Comparison of ENCODE assay signal across 35 mouse cellular contexts in the genomic region with DNA sequence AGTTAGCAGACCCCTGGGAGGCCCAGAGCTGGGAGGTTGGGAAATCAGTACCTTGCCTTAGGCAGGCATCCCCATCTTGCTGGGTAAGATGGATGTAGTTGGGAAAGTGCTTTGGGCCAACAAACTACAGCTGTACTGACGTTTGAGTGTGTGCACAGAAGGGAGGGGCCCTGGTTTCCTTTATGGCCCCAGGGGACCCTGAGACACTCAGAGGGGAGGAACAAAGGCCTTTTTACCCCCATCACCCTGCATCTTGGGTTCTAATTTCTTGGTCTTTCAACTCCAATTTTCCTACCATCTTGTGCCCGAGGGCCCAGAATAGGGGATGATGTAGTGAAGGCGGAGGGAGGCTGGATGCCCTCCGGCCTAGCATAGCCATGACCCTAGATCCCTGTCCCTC. TPM values are rescaled to one million over a fixed set of nuclear protein-coding genes. Genes with fewer than 3 reads are reported as not detected.
DNase-seq lines count a peak whose midpoint lies in the region; ATAC-seq and TF ChIP-seq lines count a peak whose summit lies in the region.
"Had no signal": no experiment of that assay in that cellular context is flagged by ENCODE, and none has a peak within 500 bp of the region (broad histone marks: within the 10 kb centered on the region; RNA-seq: fewer than 3 reads in every experiment).

No protein-coding gene starts in this region.

- no peak for DNase-seq in heart, embryonic 10.5 days (ENCODE audit: low spot score)
- DNase-seq in heart, postnatal 36 days, result no peak
- no peak for DNase-seq in midbrain, embryonic 10.5 days (ENCODE audit: low spot score)
- DNase-seq in midbrain, postnatal 0 days (ENCODE audit: low spot score), result no peak
- DNase-seq in B cell, adult 2 months, result peak; percentile 57 to 62
- peak; percentile 71 for DNase-seq in splenic B cell, adult 2 months (ENCODE audit: low read depth, low spot score)
- no peak for DNase-seq in right cerebral cortex, adult 18-20 months
- DNase-seq: adrenal gland, postnatal 25 days; cerebellum, adult 11-12 months; cerebellum, adult 9-11 months; embryo, embryonic 11 days; gastrocnemius, postnatal 25 days; heart, adult 18-20 months; heart, postnatal 10 days; kidney, adult 2 months; kidney, postnatal 4 days; thymus, adult 18-20 months; thymus, postnatal 25 days had no signal

- H3K27me3 ChIP-seq in heart, embryonic 10.5 days (ENCODE audit: insufficient read depth, poor library complexity, severe bottlenecking), result peaks cover 8% of the 10 kb centered on the region; the same call in 1 of the 2 replicates
- 0 out of 2 replicates have a peak, but pooled peaks cover 4% of the 10 kb centered on the region for H3K27me3 ChIP-seq in midbrain, embryonic 10.5 days (ENCODE audit: low read depth, poor library complexity, severe bottlenecking)
- no peaks in the 10 kb centered on the region for H3K27me3 ChIP-seq in midbrain, postnatal 0 days (ENCODE audit: insufficient read depth, low read length)
- H3K27me3 ChIP-seq in splenic B cell, adult 2 months (ENCODE audit: control insufficient read depth, insufficient read depth, low read length, poor library complexity, severe bottlenecking), result no peaks in the 10 kb centered on the region
- H3K27me3 ChIP-seq: embryonic facial prominence, embryonic 13.5 days; forebrain, embryonic 15.5 days; hindbrain, embryonic 15.5 days; lung, embryonic 15.5 days; neural tube, embryonic 12.5 days had no signal

- 0 out of 2 replicates have a peak, but pooled peaks cover 14% of the 10 kb centered on the region for H3K4me1 ChIP-seq in heart, embryonic 10.5 days
- peaks cover 5% of the 10 kb centered on the region; the same call in 1 of the 2 replicates for H3K4me1 ChIP-seq in midbrain, embryonic 10.5 days
- H3K4me1 ChIP-seq in midbrain, postnatal 0 days (ENCODE audit: insufficient read depth, low read length), result peaks cover 3% of the 10 kb centered on the region; the same call in 1 of the 2 replicates
- H3K4me1 ChIP-seq: forebrain, embryonic 15.5 days; hindbrain, embryonic 15.5 days; lung, embryonic 15.5 days; neural tube, embryonic 12.5 days had no signal

- no peak overlapping the region for H3K9ac ChIP-seq in midbrain, postnatal 0 days (replicated peaks; ENCODE audit: low read length, poor library complexity, severe bottlenecking)
- H3K9ac ChIP-seq: embryonic facial prominence, embryonic 13.5 days; forebrain, embryonic 15.5 days; heart, embryonic 13.5 days; hindbrain, embryonic 15.5 days; lung, embryonic 15.5 days; neural tube, embryonic 12.5 days had no signal

- H3K36me3 ChIP-seq in heart, embryonic 10.5 days, result no peaks in the 10 kb centered on the region
- no peaks in the 10 kb centered on the region for H3K36me3 ChIP-seq in midbrain, embryonic 10.5 days
- no peaks in the 10 kb centered on the region for H3K36me3 ChIP-seq in midbrain, postnatal 0 days (ENCODE audit: insufficient read depth, low read length)
- no peaks in the 10 kb centered on the region for H3K36me3 ChIP-seq in splenic B cell, adult 2 months (ENCODE audit: control insufficient read depth, insufficient read depth, low read length, poor library complexity, severe bottlenecking)
- H3K36me3 ChIP-seq: embryonic facial prominence, embryonic 13.5 days; forebrain, embryonic 10.5 days; forebrain, embryonic 15.5 days; heart, embryonic 13.5 days; hindbrain, embryonic 10.5 days; hindbrain, embryonic 15.5 days; lung, embryonic 15.5 days; neural tube, embryonic 12.5 days had no signal

- H3K4me2 ChIP-seq in midbrain, postnatal 0 days (ENCODE audit: low read depth, low read length, poor library complexity, severe bottlenecking), result no peak overlapping the region
- H3K4me2 ChIP-seq: embryonic facial prominence, embryonic 13.5 days; forebrain, embryonic 15.5 days; heart, embryonic 13.5 days; hindbrain, embryonic 15.5 days; lung, embryonic 15.5 days; midbrain, embryonic 11.5 days; neural tube, embryonic 12.5 days had no signal

- peak overlapping the region; percentile 29; the same call in 1 of the 2 replicates for H3K27ac ChIP-seq in heart, embryonic 10.5 days
- H3K27ac ChIP-seq in midbrain, embryonic 10.5 days (replicated peaks), result 0 out of 2 replicates have a peak overlapping the region, but pooled peaks have one; percentile 28
- H3K27ac ChIP-seq in midbrain, postnatal 0 days (ENCODE audit: low read depth, low read length), result no peak overlapping the region
- H3K27ac ChIP-seq: embryonic facial prominence, embryonic 13.5 days; forebrain, embryonic 10.5 days; forebrain, embryonic 15.5 days; heart, embryonic 13.5 days; hindbrain, embryonic 10.5 days; hindbrain, embryonic 15.5 days; kidney, postnatal 0 days; lung, embryonic 15.5 days; neural tube, embryonic 12.5 days had no signal

- no peak for ATAC-seq in midbrain, postnatal 0 days (ENCODE audit: low FRiP score)
- ATAC-seq: CD4-positive, CD25-positive, alpha-beta regulatory T cell, adult 4 months; forebrain, embryonic 15.5 days; inflammation-experienced regulatory T-cells, adult 6 months; midbrain, embryonic 16.5 days had no signal

- WGBS in heart, embryonic 10.5 days, result 82% methylated on average over 4 of the region's 4 CpGs
- WGBS in midbrain, embryonic 10.5 days, result 78% methylated on average over 4 of the region's 4 CpGs
- 80% methylated on average over 4 of the region's 4 CpGs for WGBS in midbrain, postnatal 0 days

- intact Hi-C loops in heart, postnatal 36 days (cut with DNase I), result loop anchor here (5.0 kb wide), 2 partner anchors 169 to 249 kb away; no protein-coding TSS in a partner anchor

- no peak for TF ChIP-seq CTCF in midbrain, postnatal 0 days (IDR thresholded peaks at IDR 0.05)

- H3K9me3 ChIP-seq in heart, embryonic 10.5 days, result no peaks in the 10 kb centered on the region
- H3K9me3 ChIP-seq in midbrain, embryonic 10.5 days (replicated peaks), result no peaks in the 10 kb centered on the region
- H3K9me3 ChIP-seq in midbrain, postnatal 0 days (ENCODE audit: low read length), result no peaks in the 10 kb centered on the region
- H3K9me3 ChIP-seq: embryonic facial prominence, embryonic 13.5 days; forebrain, embryonic 10.5 days; forebrain, embryonic 15.5 days; heart, embryonic 13.5 days; hindbrain, embryonic 10.5 days; hindbrain, embryonic 15.5 days; lung, embryonic 15.5 days; neural tube, embryonic 12.5 days had no signal

- H3K4me3 ChIP-seq in heart, embryonic 10.5 days, result no peak overlapping the region
- no peak overlapping the region for H3K4me3 ChIP-seq in midbrain, embryonic 10.5 days
- no peak overlapping the region for H3K4me3 ChIP-seq in midbrain, postnatal 0 days (ENCODE audit: low read depth, low read length)
- H3K4me3 ChIP-seq: embryonic facial prominence, embryonic 13.5 days; forebrain, embryonic 10.5 days; forebrain, embryonic 15.5 days; heart, embryonic 13.5 days; hindbrain, embryonic 10.5 days; hindbrain, embryonic 15.5 days; lung, embryonic 15.5 days; myocyte; neural tube, embryonic 12.5 days had no signal

RNA-seq across cellular contexts. Expression of a gene that starts 41.0 kb away (rescaled TPM):
- 48.4 and 50.4 TPM in 2 replicates for polyA plus RNA-seq in heart, embryonic 10.5 days (2016; fragmentation: Nextera tagmentation; extraction: Ambion mirVana)
- under 1 TPM; 0.73 to 0.86 TPM for total RNA-seq in heart, postnatal 36 days (2021)
- 64.6 and 69.7 TPM in 2 replicates for polyA plus RNA-seq in midbrain, embryonic 10.5 days (2016; fragmentation: Nextera tagmentation; extraction: Ambion mirVana)
- 2.6 and 5.8 TPM in 2 replicates for total RNA-seq in midbrain, postnatal 0 days (2014; rRNA removed)
- polyA plus RNA-seq in midbrain, postnatal 0 days (2015; fragmentation: Nextera tagmentation; extraction: Ambion mirVana), result 4.8 and 5.0 TPM in 2 replicates
- total RNA-seq: gastrocnemius, adult 18-20 months had no signal

RNA-seq across cellular contexts. Expression of a gene that starts 53.8 kb away (rescaled TPM):
- 0.24 TPM in 1 of 2 replicates, not detected in the other for polyA plus RNA-seq in heart, embryonic 10.5 days (2016; fragmentation: Nextera tagmentation; extraction: Ambion mirVana)
- total RNA-seq in heart, postnatal 36 days (2021), result not detected
- 0.10 and 0.11 TPM in 2 replicates for polyA plus RNA-seq in midbrain, embryonic 10.5 days (2016; fragmentation: Nextera tagmentation; extraction: Ambion mirVana)
- total RNA-seq in midbrain, postnatal 0 days (2014; rRNA removed), result 0.52 and 0.93 TPM in 2 replicates
- 0.21 and 0.31 TPM in 2 replicates for polyA plus RNA-seq in midbrain, postnatal 0 days (2015; fragmentation: Nextera tagmentation; extraction: Ambion mirVana)
- total RNA-seq: adrenal gland, postnatal 25 days; gastrocnemius, adult 18-20 months; gastrocnemius, postnatal 25 days; heart, adult 18-20 months; megakaryocyte progenitor cell, adult 5-6 weeks had no signal
- polyA plus RNA-seq: CD4-positive, CD25-positive, alpha-beta regulatory T cell, adult 4 months; embryonic facial prominence, embryonic 13.5 days; forebrain, embryonic 10.5 days; hindbrain, embryonic 10.5 days; kidney, adult 2 months; kidney, postnatal 0 days; limb, embryonic 11.5 days; midbrain, embryonic 11.5 days; myocyte had no signal

RNA-seq across cellular contexts. Expression of a gene that starts 57.4 kb away (rescaled TPM):
- 41.6 and 41.8 TPM in 2 replicates for polyA plus RNA-seq in heart, embryonic 10.5 days (2016; fragmentation: Nextera tagmentation; extraction: Ambion mirVana)
- 10 to 100 TPM in 1 of 2 experiments, 1 to 10 TPM in 1; 9.3 to 13.6 TPM for total RNA-seq in heart, postnatal 36 days (2021)
- 53.7 and 55.6 TPM in 2 replicates for polyA plus RNA-seq in midbrain, embryonic 10.5 days (2016; fragmentation: Nextera tagmentation; extraction: Ambion mirVana)
- total RNA-seq in midbrain, postnatal 0 days (2014; rRNA removed), result 80.0 and 82.2 TPM in 2 replicates
- 44.9 and 47.7 TPM in 2 replicates for polyA plus RNA-seq in midbrain, postnatal 0 days (2015; fragmentation: Nextera tagmentation; extraction: Ambion mirVana)

Comparison
In these comparisons a context has a peak if more than half of its experiments do, and no peak if none do; other contexts are left out.
1. DNase-seq: peak in B cell, adult 2 months (2 of 2) and splenic B cell, adult 2 months (single experiment); none in heart, embryonic 10.5 days (single experiment), heart, postnatal 36 days (0 of 2), midbrain, embryonic 10.5 days (single experiment), midbrain, postnatal 0 days (single experiment) and right cerebral cortex, adult 18-20 months (single experiment).